Mouse (Mus musculus) intestine, embryonic 15.5 days (tissue): Measurements from ENCODE around the gene 4930544D05Rik. TPM values are rescaled to one million over a fixed set of nuclear protein-coding genes. Genes with fewer than 3 reads are reported as not detected.
"Not testable (repeated sequence)": the region's sequence is repeated elsewhere in the genome, so short reads cannot be mapped to it uniquely, and the experiment has no call there.

Source experiments
- ATAC-seq: fragments of 200-750 bp; cut with Nextera tagmentation; 2 replicates; pipeline ENCODE4 v1.8.0; 2017; ENCODE audit warnings: moderate TSS enrichment, moderate library complexity
- H3K27ac ChIP-seq: fragments of 300-500 bp; sonication (generic); 2 replicates; pipeline ENCODE4 v1.5.1; 2015; ENCODE audit warnings: mild to moderate bottlenecking, inconsistent platforms
- H3K27me3 ChIP-seq: fragments of 300-500 bp; sonication (generic); replicated peaks from 2 replicates; pipeline ENCODE4 v1.6.1; 2015; ENCODE audit warnings: inconsistent platforms
- H3K36me3 ChIP-seq: fragments of 300-500 bp; sonication (generic); 2 replicates; pipeline ENCODE4 v1.6.1; 2015; ENCODE audit warnings: inconsistent platforms
- H3K4me1 ChIP-seq: fragments of 300-500 bp; sonication (generic); replicated peaks from 2 replicates; pipeline ENCODE4 v1.6.1; 2015; ENCODE audit warnings: inconsistent platforms
- H3K4me2 ChIP-seq: fragments of 300-500 bp; sonication (generic); replicated peaks from 2 replicates; pipeline ENCODE4 v1.6.1; 2015; ENCODE audit warnings: mild to moderate bottlenecking, inconsistent platforms
- H3K4me3 ChIP-seq: fragments of 300-500 bp; sonication (generic); replicated peaks from 2 replicates; pipeline ENCODE4 v1.5.1; 2015; ENCODE audit warnings: inconsistent platforms
- H3K9ac ChIP-seq: fragments of 300-500 bp; sonication (generic); 2 replicates; pipeline ENCODE4 v1.6.1; 2015; ENCODE audit warnings: inconsistent platforms
- H3K9me3 ChIP-seq: fragments of 300-500 bp; sonication (generic); 2 replicates; pipeline ENCODE4 v1.6.1; 2016; ENCODE audit warnings: inconsistent platforms
- whole genome bisulfite sequencing: fragments of 180-500 bp; shearing (Covaris S2); methylation state at CpG from one replicate; pipeline ENCODE4 v1.1.7; 2015; 5-methylcytosine and 5-hydroxymethylcytosine counted together
- polyA plus RNA-seq: library from polyadenylated mRNA; unstranded; fragments of >200 nt; fragmentation: Nextera tagmentation; extraction: Ambion mirVana; gene quantifications from 2 replicates; pipeline ENCODE4 v1.2.1, GENCODE M21; 2015

4930544D05Rik gene
- not detected in 2 replicates for polyA plus RNA-seq

GRCm38 (mm10) chr11:70615516-70616093 lies at the start of gene 4930544D05Rik:
Gene 4930544D05Rik, plus strand, starts transcription at chr11:70615848.
- ATAC-seq, result peak; percentile 18; the same call in 1 of the 2 replicates
- WGBS, result 16% methylated on average over 21 of the region's 21 CpGs

GRCm38 (mm10) chr11:70566586-70566985 lies 49.1 kb upstream of the 4930544D05Rik start:
- no peaks in the 10 kb centered on the region; the same call in 1 of the 2 replicates for H3K36me3 ChIP-seq
- H3K4me3 ChIP-seq, result no peak overlapping the region
- ATAC-seq, result no peak
- H3K9me3 ChIP-seq, result no peaks in the 10 kb centered on the region
- peaks cover 27% of the 10 kb centered on the region for H3K4me1 ChIP-seq
- WGBS, result 62% methylated on average over 7 of the region's 7 CpGs
- H3K27ac ChIP-seq, result no peak overlapping the region
- no peak overlapping the region for H3K4me2 ChIP-seq
- H3K9ac ChIP-seq, result no peak overlapping the region
- H3K27me3 ChIP-seq, result no peaks in the 10 kb centered on the region

More at GRCm38 (mm10) chr11:70615516-70616093, at the start of gene 4930544D05Rik:
- peak within 1 kb of the TSS; percentile 78 for H3K27ac ChIP-seq
- H3K4me1 ChIP-seq, result peaks cover 19% of the 10 kb centered on the region
- H3K9ac ChIP-seq, result peak within 1 kb of the TSS; percentile 54
- peak within 1 kb of the TSS; percentile 43 for H3K4me3 ChIP-seq
- H3K9me3 ChIP-seq, result no peaks in the 10 kb centered on the region
- peaks cover 12% of the 10 kb centered on the region for H3K36me3 ChIP-seq
- H3K4me2 ChIP-seq, result peak within 1 kb of the TSS; percentile 94
- no peaks in the 10 kb centered on the region for H3K27me3 ChIP-seq

GRCm38 (mm10) chr11:70570614-70571013 lies 45.0 kb upstream of the 4930544D05Rik start:
- WGBS, result 94% methylated on average over 1 of the region's 1 CpGs
- H3K4me1 ChIP-seq, ATAC-seq: not testable (repeated sequence)

GRCm38 (mm10) chr11:70571641-70572040 lies 44.0 kb upstream of the 4930544D05Rik start:
- ATAC-seq, result no peak
- no peak overlapping the region for H3K27ac ChIP-seq
- no peak overlapping the region for H3K4me3 ChIP-seq
- WGBS, result 89% methylated on average over 1 of the region's 1 CpGs
- no peaks in the 10 kb centered on the region for H3K9me3 ChIP-seq
- no peak overlapping the region for H3K9ac ChIP-seq
- H3K4me2 ChIP-seq, result no peak overlapping the region
- no peaks in the 10 kb centered on the region for H3K27me3 ChIP-seq
- H3K4me1 ChIP-seq, result peaks cover 7% of the 10 kb centered on the region
- H3K36me3 ChIP-seq, result no peaks in the 10 kb centered on the region; the same call in 1 of the 2 replicates

More at GRCm38 (mm10) chr11:70570614-70571013, 45.0 kb upstream of the 4930544D05Rik start:
- H3K4me2 ChIP-seq, H3K36me3 ChIP-seq, H3K27me3 ChIP-seq, H3K27ac ChIP-seq, H3K9me3 ChIP-seq, H3K9ac ChIP-seq, H3K4me3 ChIP-seq: not testable (repeated sequence)

- Histone ChIP-seq H3K36me3 (no peaks in the 10 kb centered on the region; the same call in 1 of the 2 replicates), H3K9ac (no peak overlapping the region), H3K27ac (no peak overlapping the region), H3K4me2 (no peak overlapping the region), H3K9me3 (no peaks in the 10 kb centered on the region), H3K27me3 (no peaks in the 10 kb centered on the region), H3K4me3 (no peak overlapping the region), H3K4me1 (peaks cover 14% of the 10 kb centered on the region)
- ATAC-seq, result no peak
- WGBS, result 45% methylated on average over 5 of the region's 5 CpGs
Measured at GRCm38 (mm10) chr11:70572348-70572902, 43.2 kb upstream of the 4930544D05Rik start.

GRCm38 (mm10) chr11:70573872-70574271 lies 41.8 kb upstream of the 4930544D05Rik start:
- H3K27ac ChIP-seq, result no peak overlapping the region
- peaks cover 28% of the 10 kb centered on the region for H3K4me1 ChIP-seq
- H3K4me3 ChIP-seq, result no peak overlapping the region
- no peak for ATAC-seq
- H3K36me3 ChIP-seq, result no peaks in the 10 kb centered on the region
- no peaks in the 10 kb centered on the region for H3K27me3 ChIP-seq
- no peaks in the 10 kb centered on the region for H3K9me3 ChIP-seq
- no peak overlapping the region for H3K4me2 ChIP-seq
- 83% methylated on average over 6 of the region's 6 CpGs for WGBS
- H3K9ac ChIP-seq, result no peak overlapping the region

- Histone ChIP-seq H3K27me3 (no peaks in the 10 kb centered on the region), H3K27ac (no peak overlapping the region), H3K9me3 (no peaks in the 10 kb centered on the region), H3K9ac (no peak overlapping the region), H3K36me3 (no peaks in the 10 kb centered on the region), H3K4me2 (no peak overlapping the region), H3K4me1 (peaks cover 43% of the 10 kb centered on the region), H3K4me3 (no peak overlapping the region)
- 0 out of 2 replicates have a peak, but pooled peaks have one; percentile 43 for ATAC-seq
- 57% methylated on average over 3 of the region's 3 CpGs for WGBS
Measured at GRCm38 (mm10) chr11:70577201-70577600, 38.4 kb upstream of the 4930544D05Rik start.

- no peaks in the 10 kb centered on the region for H3K9me3 ChIP-seq
- no peak for ATAC-seq
- no peak overlapping the region for H3K9ac ChIP-seq
- no peaks in the 10 kb centered on the region for H3K27me3 ChIP-seq
- no peaks in the 10 kb centered on the region for H3K36me3 ChIP-seq
- H3K4me3 ChIP-seq, result no peak overlapping the region
- H3K27ac ChIP-seq, result no peak overlapping the region
- WGBS, result 85% methylated on average over 6 of the region's 6 CpGs
- peaks cover 52% of the 10 kb centered on the region for H3K4me1 ChIP-seq
- H3K4me2 ChIP-seq, result no peak overlapping the region
Measured at GRCm38 (mm10) chr11:70578962-70579361, 36.7 kb upstream of the 4930544D05Rik start.

- WGBS, result 70% methylated on average over 9 of the region's 9 CpGs
- Histone ChIP-seq H3K4me1 (peaks cover 52% of the 10 kb centered on the region), H3K27ac (peak overlapping the region; percentile 41), H3K4me2 (no peak overlapping the region), H3K9me3 (no peaks in the 10 kb centered on the region), H3K4me3 (no peak overlapping the region), H3K9ac (no peak overlapping the region), H3K36me3 (no peaks in the 10 kb centered on the region), H3K27me3 (no peaks in the 10 kb centered on the region)
- no peak for ATAC-seq
Measured at GRCm38 (mm10) chr11:70579710-70580357, 35.8 kb upstream of the 4930544D05Rik start.

GRCm38 (mm10) chr11:70580358-70580720 lies 35.3 kb upstream of the 4930544D05Rik start:
- ATAC-seq, result no peak
- H3K9ac ChIP-seq, result no peak overlapping the region
- peak overlapping the region; percentile 41; the same call in 1 of the 2 replicates for H3K27ac ChIP-seq
- no peak overlapping the region for H3K4me2 ChIP-seq
- H3K27me3 ChIP-seq, result no peaks in the 10 kb centered on the region
- H3K4me3 ChIP-seq, result no peak overlapping the region
- WGBS, result 32% methylated on average over 5 of the region's 5 CpGs
- peaks cover 56% of the 10 kb centered on the region for H3K4me1 ChIP-seq
- H3K9me3 ChIP-seq, result no peaks in the 10 kb centered on the region
- no peaks in the 10 kb centered on the region for H3K36me3 ChIP-seq

- no peaks in the 10 kb centered on the region for H3K9me3 ChIP-seq
- no peaks in the 10 kb centered on the region for H3K36me3 ChIP-seq
- H3K27me3 ChIP-seq, result no peaks in the 10 kb centered on the region
- no peak overlapping the region for H3K9ac ChIP-seq
- 81% methylated on average over 3 of the region's 3 CpGs for WGBS
- no peak overlapping the region for H3K27ac ChIP-seq
- ATAC-seq, result no peak
- H3K4me1 ChIP-seq, result peaks cover 57% of the 10 kb centered on the region
- H3K4me2 ChIP-seq, result no peak overlapping the region
- H3K4me3 ChIP-seq, result no peak overlapping the region
Measured at GRCm38 (mm10) chr11:70580921-70581320, 34.7 kb upstream of the 4930544D05Rik start.

- no peak for ATAC-seq
- Histone ChIP-seq H3K9me3 (no peaks in the 10 kb centered on the region), H3K4me3 (no peak overlapping the region), H3K9ac (no peak overlapping the region), H3K27ac (0 out of 2 replicates have a peak overlapping the region, but pooled peaks have one; percentile 6), H3K27me3 (no peaks in the 10 kb centered on the region), H3K4me1 (peaks cover 56% of the 10 kb centered on the region), H3K36me3 (no peaks in the 10 kb centered on the region), H3K4me2 (no peak overlapping the region)
- WGBS, result 56% methylated on average over 3 of the region's 3 CpGs
Measured at GRCm38 (mm10) chr11:70582196-70582595, 33.5 kb upstream of the 4930544D05Rik start.
